Mouse (Mus musculus) ES-E14 (cell line): ENCODE results near the gene Abcg4. TPM values are rescaled to one million over a fixed set of nuclear protein-coding genes. Genes with fewer than 3 reads are reported as not detected.
"Not testable (repeated sequence)": the region's sequence is repeated elsewhere in the genome, so short reads cannot be mapped to it uniquely, and the experiment has no call there.

Experiments
- DNase-seq: peaks from one replicate; pipeline ENCODE4 v3.0.0-alpha.2; 2013; ENCODE audit warnings: low read depth, low spot score
- H3K27ac ChIP-seq: 2 replicates; pipeline ENCODE4 v1.5.1; 2012; ENCODE audit warnings: low read depth, mild to moderate bottlenecking, low read length, moderate library complexity, mixed read lengths; ENCODE audit not compliant: poor library complexity, insufficient read depth, severe bottlenecking
- H3K36me3 ChIP-seq: 2 replicates; pipeline ENCODE4 v1.6.1; 2012; ENCODE audit warnings: mild to moderate bottlenecking, low read length, moderate library complexity, mixed read lengths; ENCODE audit not compliant: control insufficient read depth, poor library complexity, insufficient read depth, severe bottlenecking
- H3K4me1 ChIP-seq, 2 experiments: fragments of 150-350 bp in 1 of 2; sonication (generic) in 1 of 2; 2 replicates each; pipeline ENCODE4 v1.6.1; 2012; ENCODE audit warnings: low read length in 2 of 2, mild to moderate bottlenecking in 1 of 2, mixed read lengths in 1 of 2; ENCODE audit not compliant: control insufficient read depth in 2 of 2, insufficient read depth in 2 of 2, poor library complexity in 1 of 2
- H3K4me3 ChIP-seq, 2 experiments: fragments of 150-350 bp in 1 of 2; sonication (generic) in 1 of 2; 2 replicates each; pipeline ENCODE4 v1.5.1; 2012; ENCODE audit warnings: low read length in 2 of 2, low read depth in 1 of 2, mild to moderate bottlenecking in 1 of 2, mixed read lengths in 1 of 2; ENCODE audit not compliant: insufficient read depth in 1 of 2, poor library complexity in 1 of 2, severe bottlenecking in 1 of 2
- H3K9ac ChIP-seq: 2 replicates; pipeline ENCODE4 v1.6.1; 2012; ENCODE audit warnings: low read depth, mild to moderate bottlenecking, low read length, mixed read lengths; ENCODE audit not compliant: poor library complexity, insufficient read depth, severe bottlenecking
- H3K9me3 ChIP-seq: fragments of 150-350 bp; sonication (generic); 2 replicates; pipeline ENCODE4 v1.6.1; 2012; ENCODE audit warnings: low read depth, mild to moderate bottlenecking, low read length; ENCODE audit not compliant: control insufficient read depth, insufficient read depth
- CHD2 ChIP-seq: IDR thresholded peaks from 2 replicates; pipeline ENCODE4 v1.6.1; 2014; ENCODE audit warnings: mild to moderate bottlenecking, low read depth, low read length, inconsistent platforms
- HCFC1 ChIP-seq: IDR thresholded peaks from 2 replicates; pipeline ENCODE4 v1.6.1; 2012; ENCODE audit warnings: low read length, inconsistent platforms, borderline replicate concordance; ENCODE audit not compliant: insufficient read depth
- MAFK ChIP-seq: IDR thresholded peaks from 2 replicates; pipeline ENCODE4 v1.6.1; 2014; ENCODE audit warnings: mild to moderate bottlenecking, low read depth, low read length, inconsistent platforms; ENCODE audit not compliant: insufficient read depth
- ZC3H11A ChIP-seq: IDR thresholded peaks from 2 replicates; pipeline ENCODE4 v1.6.1; 2012; ENCODE audit warnings: low read depth, mild to moderate bottlenecking, inconsistent platforms, low read length, borderline replicate concordance
- ZNF384 ChIP-seq: IDR thresholded peaks from 2 replicates; pipeline ENCODE4 v1.6.1; 2012; ENCODE audit warnings: low read depth, low read length, inconsistent platforms
- in situ Hi-C, 2 experiments: fragments of 600-800 bp; cut with MboI; formaldehyde crosslinking; loops; one replicate each; pipeline ENCODE4 v1.15.1; 2025; ENCODE audit warnings: low sequenced_read_pairs in 2 of 2, inconsistent platforms in 1 of 2; ENCODE audit not compliant: unreplicated experiment in 2 of 2
- total RNA-seq: library from RNA; depleted of rRNA; stranded (reverse); fragments of 300-350 nt; gene quantifications from 2 replicates; pipeline ENCODE4 v1.2.3, GENCODE M21; 2012

Gene Abcg4
- total RNA-seq, 1 experiment = 0.45 TPM

DNA sequence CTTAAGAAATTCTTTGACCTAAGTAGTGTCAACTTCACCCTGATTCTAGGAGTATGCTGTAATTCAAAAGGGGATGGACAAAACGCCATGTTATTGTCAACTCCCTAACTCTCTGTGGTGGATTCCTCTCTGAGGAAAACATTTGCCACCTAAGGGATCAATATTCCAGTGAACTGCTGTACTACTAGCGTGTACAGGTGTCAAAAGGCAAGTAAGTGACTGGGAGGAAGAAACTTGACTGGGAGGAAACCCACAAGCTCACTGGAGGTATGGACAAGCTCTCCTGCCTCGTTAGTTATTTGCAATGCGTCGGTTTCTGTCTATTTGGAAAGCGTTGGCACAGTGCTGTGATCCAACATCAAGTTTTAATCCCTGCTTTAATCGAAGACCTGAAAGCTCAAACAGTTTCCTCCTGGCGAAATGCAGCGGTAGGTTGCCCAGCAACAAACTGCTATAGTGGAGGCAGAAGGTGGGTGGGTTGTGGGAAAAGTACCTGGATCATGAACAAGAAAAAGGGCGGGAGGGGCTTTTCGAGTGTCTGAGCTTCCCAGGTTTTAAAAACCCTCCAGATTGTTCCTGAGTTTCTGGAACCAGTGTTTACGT lies 37.5 kb upstream of the Abcg4 start, which contains the start of gene Dpagt1:
Gene Dpagt1, plus strand, starts transcription at position 252 of the 603 bp plus-strand sequence.
- H3K4me3 ChIP-seq = peak within 1 kb of the TSS; percentile 77 to 92
- no peak for DNase-seq
- peaks cover 4% of the 10 kb centered on the region; the same call in 1 of the 2 replicates for H3K36me3 ChIP-seq
- H3K9ac ChIP-seq = peak within 1 kb of the TSS; percentile 92
- in situ Hi-C loops = no loop called here
- TF ChIP-seq CHD2 = no peak
- TF ChIP-seq ZNF384 = 0 out of 2 replicates have a peak, but pooled peaks have one; percentile 3
- peak within 1 kb of the TSS; percentile 59 for H3K27ac ChIP-seq
- H3K4me1 ChIP-seq = peaks cover 2 to 3% of the 10 kb centered on the region in 2 experiments; a peak in 2 of 4 replicates
- H3K9me3 ChIP-seq = no peaks in the 10 kb centered on the region

DNA sequence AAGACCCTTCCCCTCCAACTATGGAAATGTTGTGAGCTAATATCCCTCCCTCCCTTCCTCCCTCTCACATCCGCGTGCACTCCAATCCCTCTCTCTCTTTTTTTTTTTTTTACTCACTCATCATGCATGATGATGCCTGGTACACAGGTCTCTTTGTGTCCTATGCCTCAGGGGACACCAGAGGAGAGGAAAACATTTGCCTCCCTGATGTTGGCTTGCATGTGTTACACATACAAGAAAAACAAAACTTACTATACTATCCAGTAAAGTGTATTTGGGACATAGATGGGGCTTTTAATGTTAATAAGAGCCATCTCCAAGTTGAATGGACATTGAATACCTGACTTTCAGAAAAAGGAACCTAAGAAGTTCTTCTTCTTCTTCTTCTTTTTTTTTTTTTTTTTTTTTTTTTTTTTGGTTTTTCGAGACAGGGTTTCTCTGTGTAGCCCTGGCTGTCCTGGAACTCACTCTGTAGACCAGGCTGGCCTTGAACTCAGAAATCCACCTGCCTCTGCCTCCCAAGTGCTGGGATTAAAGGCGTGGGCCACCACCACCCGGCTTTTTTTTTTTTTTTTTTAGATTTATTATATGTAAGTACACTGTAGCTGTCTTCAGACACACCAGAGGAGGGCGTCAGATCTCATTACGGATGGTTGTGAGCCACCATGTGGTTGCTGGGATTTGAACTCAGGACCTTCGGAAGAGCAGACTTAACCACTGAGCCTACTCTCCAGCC lies 36.8 kb upstream of the Abcg4 start:
- H3K9ac ChIP-seq, H3K4me1 ChIP-seq, DNase-seq, H3K9me3 ChIP-seq, H3K27ac ChIP-seq, H3K4me3 ChIP-seq, H3K36me3 ChIP-seq, in situ Hi-C loops: not testable (repeated sequence)
- 0 out of 2 replicates have a peak, but pooled peaks have one; percentile 1 for TF ChIP-seq ZNF384

- Histone ChIP-seq H3K9ac (no peak overlapping the region), H3K4me1 (peaks cover 2 to 3% of the 10 kb centered on the region in 2 experiments; a peak in 2 of 4 replicates), H3K27ac (no peak overlapping the region), H3K36me3 (peaks cover 2% of the 10 kb centered on the region; the same call in 1 of the 2 replicates), H3K4me3 (no peak overlapping the region), H3K9me3 (no peaks in the 10 kb centered on the region)
- in situ Hi-C loops = no loop called here
- TF ChIP-seq MAFK (no peak), ZNF384 (no peak), CHD2 (no peak), HCFC1 (no peak), ZC3H11A (no peak)
- DNase-seq = no peak
These were observed 35.7 kb upstream of the Abcg4 start for GRCm38 (mm10) chr9:44324147-44324546.

- H3K27ac ChIP-seq, DNase-seq, H3K4me1 ChIP-seq, in situ Hi-C loops, H3K4me3 ChIP-seq, H3K9me3 ChIP-seq, H3K36me3 ChIP-seq, H3K9ac ChIP-seq: not testable (repeated sequence)
- peak; percentile 82 for TF ChIP-seq ZNF384
These were observed 35.2 kb upstream of the Abcg4 start for GRCm38 (mm10) chr9:44323656-44324055.

DNA sequence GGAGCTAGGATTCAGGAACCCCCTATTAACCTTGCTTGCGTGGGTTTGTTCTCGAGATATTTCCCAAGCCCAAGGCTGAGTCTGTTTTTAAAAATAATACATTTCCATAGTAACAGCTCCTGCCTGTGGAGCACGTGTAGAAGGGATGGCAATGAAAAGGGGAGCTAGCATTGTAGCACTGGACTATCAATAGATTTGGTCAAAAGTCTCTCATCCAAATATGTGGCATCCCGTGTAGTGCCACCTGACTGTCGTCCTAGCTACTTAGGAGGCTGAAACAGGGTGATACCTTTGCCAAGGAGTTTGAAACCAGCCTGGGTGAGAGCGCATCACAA lies 32.4 kb upstream of the Abcg4 start:
- H3K36me3 ChIP-seq = no peaks in the 10 kb centered on the region
- H3K9me3 ChIP-seq = no peaks in the 10 kb centered on the region
- H3K4me3 ChIP-seq = peak overlapping the region; percentile 39 to 41; a peak in 3 of 4 replicates
- no peak for DNase-seq
- in situ Hi-C loops = no loop called here
- no peak overlapping the region for H3K27ac ChIP-seq
- peaks cover 0 to 3% of the 10 kb centered on the region in 2 experiments; a peak in 1 of 4 replicates for H3K4me1 ChIP-seq
- TF ChIP-seq MAFK (no peak), ZNF384 (no peak), CHD2 (no peak), HCFC1 (no peak), ZC3H11A (no peak)
- H3K9ac ChIP-seq = peak overlapping the region; percentile 37
